Mouse (Mus musculus): ENCODE measurements around the gene Hsdl2.

DNA sequence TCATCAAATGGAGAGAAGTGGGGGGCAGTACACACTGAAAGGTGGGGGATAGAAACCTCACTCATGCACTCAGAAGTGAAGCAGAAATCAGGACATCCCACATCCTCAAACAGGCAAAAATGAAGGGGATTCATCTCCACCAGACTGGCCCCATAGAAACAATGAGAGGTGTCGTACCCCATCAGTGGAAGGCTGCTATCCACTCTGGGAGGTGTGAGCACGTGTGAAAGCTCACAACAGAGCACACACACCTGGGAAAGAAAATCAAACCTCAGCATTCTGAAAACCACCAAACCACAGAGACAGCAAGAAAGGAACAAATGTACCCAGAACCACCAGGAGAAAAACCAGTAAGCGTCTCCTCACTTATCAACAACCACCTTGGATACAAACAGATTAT lies 17.2 kb upstream of the Hsdl2 start:
- no peak for TF ChIP-seq CTCF (IDR thresholded peaks at IDR 0.05; ENCODE audit: borderline replicate concordance, insufficient read depth, low read length)
- no peak for TF ChIP-seq POLR2A (IDR thresholded peaks at IDR 0.05; ENCODE audit: low read depth, low read length)

Measured in embryonic fibroblast, embryonic 13.5 days (primary cell).